Mouse (Mus musculus) heart, embryonic 16.5 days (tissue): Measurements from ENCODE around the gene Fndc4. TPM values are rescaled to one million over a fixed set of nuclear protein-coding genes. Genes with fewer than 3 reads are reported as not detected.
A peak's percentile ranks its signal among the peaks of the same experiment; 100 is the strongest.

Source experiments
- ATAC-seq: fragments of 200-750 bp; cut with Nextera tagmentation; replicated peaks from 2 replicates; pipeline ENCODE4 v1.8.0; 2017; ENCODE audit warnings: moderate number of reproducible peaks; ENCODE audit not compliant: insufficient read depth, low FRiP score; ENCODE audit errors: extremely low read depth
- H3K27ac ChIP-seq: fragments of 300-500 bp; sonication (generic); 2 replicates; pipeline ENCODE4 v1.5.1; 2014; ENCODE audit warnings: mild to moderate bottlenecking, low read length, control low read depth, moderate library complexity
- H3K27me3 ChIP-seq: fragments of 300-500 bp; sonication (generic); 2 replicates; pipeline ENCODE4 v1.6.1; 2014; ENCODE audit warnings: low read length, mixed read lengths; ENCODE audit not compliant: control insufficient read depth, insufficient read depth
- H3K36me3 ChIP-seq: fragments of 300-500 bp; sonication (generic); 2 replicates; pipeline ENCODE4 v1.6.1; 2014; ENCODE audit not compliant: control insufficient read depth, insufficient read depth
- H3K4me1 ChIP-seq: fragments of 300-500 bp; sonication (generic); 2 replicates; pipeline ENCODE4 v1.6.1; 2014; ENCODE audit warnings: low read length, mixed read lengths; ENCODE audit not compliant: control insufficient read depth, insufficient read depth
- H3K4me2 ChIP-seq: fragments of 300-500 bp; sonication (generic); 2 replicates; pipeline ENCODE4 v1.6.1; 2014; ENCODE audit warnings: low read depth, mild to moderate bottlenecking, control low read depth, low read length
- H3K4me3 ChIP-seq: fragments of 300-500 bp; sonication (generic); 2 replicates; pipeline ENCODE4 v1.5.1; 2014; ENCODE audit warnings: mild to moderate bottlenecking, control low read depth, low read length
- H3K9ac ChIP-seq: fragments of 300-500 bp; sonication (generic); 2 replicates; pipeline ENCODE4 v1.6.1; 2014; ENCODE audit warnings: low read length, control low read depth
- H3K9me3 ChIP-seq: fragments of 300-500 bp; sonication (generic); replicated peaks from 2 replicates; pipeline ENCODE4 v1.6.1; 2016; ENCODE audit warnings: low read length; ENCODE audit not compliant: control insufficient read depth
- WGBS: fragments of 180-500 bp; shearing (Covaris S2); extraction: QIAGEN DNeasy Blood & Tissue Kit; methylation state at CpG from one replicate; pipeline ENCODE4 v1.1.7; 2014; 5-methylcytosine and 5-hydroxymethylcytosine counted together
- polyA plus RNA-seq: library from polyadenylated mRNA; unstranded; fragments of >200 nt; fragmentation: Nextera tagmentation; extraction: Ambion mirVana; gene quantifications from 2 replicates; pipeline ENCODE4 v1.2.1, GENCODE M21; 2015

Fndc4 gene
- polyA plus RNA-seq = 15.7 and 16.9 TPM in 2 replicates

DNA sequence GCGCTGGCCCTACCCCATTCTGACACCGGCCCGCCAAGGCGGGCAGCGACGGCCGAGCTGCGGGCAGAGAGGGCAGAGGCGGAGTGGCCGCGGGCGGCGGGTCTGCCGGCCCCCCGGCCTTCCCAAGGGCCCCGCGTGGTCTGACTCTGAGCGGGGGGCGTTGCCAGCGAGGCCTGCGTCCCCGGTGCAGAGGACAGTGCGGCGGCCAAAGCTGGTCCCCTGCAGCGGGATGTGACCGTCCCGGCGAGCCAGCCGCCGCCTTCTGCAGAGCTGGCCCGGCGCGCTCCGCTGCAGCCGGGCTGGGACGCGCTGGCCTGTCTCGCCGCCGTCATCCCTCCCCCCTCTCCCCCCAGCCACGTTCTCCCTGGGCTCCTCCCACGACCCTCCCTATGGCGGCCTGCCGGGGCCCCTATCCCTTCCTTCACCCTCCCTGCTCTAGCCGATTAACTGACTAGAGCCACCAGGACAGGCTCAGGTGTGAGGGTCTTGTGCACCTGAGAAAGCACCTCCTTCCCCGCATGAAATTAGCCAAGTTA lies at the start of gene Fndc4:
Fndc4 (minus strand) TSS at position 475 of the 536 bp plus-strand sequence.
- WGBS = 0% methylated on average over 46 of the region's 46 CpGs
- no peak within 1 kb of the TSS for H3K27ac ChIP-seq
- H3K27me3 ChIP-seq = no peaks in the 10 kb centered on the region
- H3K9ac ChIP-seq = peak within 1 kb of the TSS; percentile 89
- H3K9me3 ChIP-seq = no peaks in the 10 kb centered on the region
- ATAC-seq = peak; percentile 46
- peak within 1 kb of the TSS; percentile 69 for H3K4me3 ChIP-seq
- no peaks in the 10 kb centered on the region for H3K36me3 ChIP-seq
- H3K4me1 ChIP-seq = peaks cover 6% of the 10 kb centered on the region
- peak within 1 kb of the TSS; percentile 96 for H3K4me2 ChIP-seq

DNA sequence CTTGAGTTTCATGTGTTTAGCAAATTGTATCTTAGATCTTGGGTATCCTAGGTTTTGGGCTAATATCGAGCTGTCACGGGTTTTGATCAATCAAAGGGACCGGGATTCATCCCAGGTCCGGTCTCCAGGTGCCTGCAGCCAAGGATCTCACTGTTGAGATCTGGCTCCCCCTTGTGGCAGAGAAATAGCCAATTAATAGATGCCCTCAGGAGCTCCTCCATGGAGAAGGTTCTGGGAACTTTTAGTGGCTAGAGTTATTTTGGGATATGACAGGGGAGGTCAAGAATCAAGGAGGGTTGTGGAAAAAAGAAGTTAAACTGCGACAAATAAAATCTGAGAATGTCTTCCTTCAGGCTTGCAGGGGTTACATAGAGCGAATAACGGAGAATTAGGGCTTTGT lies 32.4 kb upstream of the Fndc4 start:
- Histone ChIP-seq H3K27me3 (no peaks in the 10 kb centered on the region), H3K9me3 (peaks cover 2% of the 10 kb centered on the region; the same call in 1 of the 2 replicates), H3K4me3 (no peak overlapping the region), H3K36me3 (no peaks in the 10 kb centered on the region), H3K4me1 (no peaks in the 10 kb centered on the region), H3K9ac (no peak overlapping the region), H3K27ac (no peak overlapping the region), H3K4me2 (no peak overlapping the region)
- ATAC-seq = no peak
- 23% methylated on average over 7 of the region's 7 CpGs for WGBS

DNA sequence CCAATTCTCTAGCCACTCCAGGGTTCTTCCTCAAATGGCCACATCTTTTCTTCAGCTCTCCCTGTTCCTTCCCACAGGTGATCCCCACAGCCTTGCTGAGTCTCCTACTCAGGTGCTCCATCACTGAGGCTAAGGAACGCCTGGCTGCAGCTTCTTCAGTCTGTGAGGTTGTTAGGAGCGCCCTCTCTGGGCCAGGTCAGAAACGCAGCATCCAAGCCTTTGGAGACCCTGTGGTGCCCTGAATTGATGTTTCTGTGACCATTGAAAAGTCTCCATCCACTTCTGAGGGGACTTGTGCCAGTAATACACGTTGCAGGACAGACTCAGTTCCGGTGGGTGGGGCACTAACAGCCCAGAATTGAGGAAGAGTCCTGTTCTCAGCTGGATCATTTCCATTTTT lies 31.0 kb upstream of the Fndc4 start:
- ATAC-seq = no peak

DNA sequence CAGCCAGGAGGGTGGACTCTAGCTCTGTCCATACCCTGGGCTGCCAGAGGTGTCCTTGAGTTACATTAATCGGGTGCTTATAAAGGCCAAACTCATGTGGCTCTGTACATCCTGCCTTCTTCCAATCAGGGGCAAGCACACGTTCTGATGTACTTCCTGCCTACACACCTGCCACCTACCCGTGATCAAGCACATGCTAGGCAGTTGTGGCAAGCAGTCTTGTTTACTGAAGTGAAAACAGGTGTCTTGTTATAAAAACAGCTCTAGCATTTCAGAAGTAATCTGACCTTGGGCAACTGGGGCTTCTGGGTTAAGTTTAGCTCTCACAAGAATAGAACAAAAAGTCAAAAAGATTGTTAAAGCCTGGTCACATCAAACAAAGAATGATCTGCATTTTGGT lies 28.2 kb upstream of the Fndc4 start:
- Histone ChIP-seq H3K36me3 (no peaks in the 10 kb centered on the region), H3K9ac (no peak overlapping the region), H3K4me1 (no peaks in the 10 kb centered on the region), H3K4me3 (no peak overlapping the region), H3K4me2 (no peak overlapping the region), H3K27me3 (no peaks in the 10 kb centered on the region), H3K27ac (no peak overlapping the region), H3K9me3 (0 out of 2 replicates have a peak, but pooled peaks cover 3% of the 10 kb centered on the region)
- no peak for ATAC-seq
- WGBS = 54% methylated on average over 3 of the region's 3 CpGs

More for the DNA sequence above, 31.0 kb upstream of the Fndc4 start:
- Histone ChIP-seq H3K4me3 (no peak overlapping the region), H3K36me3 (no peaks in the 10 kb centered on the region), H3K9me3 (no peaks in the 10 kb centered on the region), H3K27me3 (no peaks in the 10 kb centered on the region), H3K9ac (no peak overlapping the region), H3K27ac (no peak overlapping the region), H3K4me2 (no peak overlapping the region), H3K4me1 (no peaks in the 10 kb centered on the region)
- WGBS = 13% methylated on average over 5 of the region's 5 CpGs

DNA sequence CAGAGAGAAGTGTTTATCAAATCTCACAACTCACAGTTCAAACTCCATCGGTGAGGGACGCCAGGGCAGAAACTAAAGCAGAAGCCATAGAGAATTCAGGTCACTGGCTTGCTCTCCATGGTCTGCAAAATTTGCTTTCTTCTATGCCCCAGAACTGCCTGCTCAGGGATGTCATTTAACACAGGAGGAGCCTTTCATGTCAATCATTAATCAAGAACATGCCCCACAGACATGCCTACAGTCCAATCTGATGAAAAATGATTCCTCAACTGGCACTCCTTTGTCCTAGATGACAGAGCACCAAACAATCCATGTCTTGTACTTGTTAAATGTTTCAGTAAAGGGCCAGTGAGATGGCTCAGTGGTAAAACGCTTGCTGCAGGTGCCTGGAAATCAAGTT lies 26.9 kb upstream of the Fndc4 start:
- WGBS = 77% methylated on average over 3 of the region's 3 CpGs
- ATAC-seq = no peak

DNA sequence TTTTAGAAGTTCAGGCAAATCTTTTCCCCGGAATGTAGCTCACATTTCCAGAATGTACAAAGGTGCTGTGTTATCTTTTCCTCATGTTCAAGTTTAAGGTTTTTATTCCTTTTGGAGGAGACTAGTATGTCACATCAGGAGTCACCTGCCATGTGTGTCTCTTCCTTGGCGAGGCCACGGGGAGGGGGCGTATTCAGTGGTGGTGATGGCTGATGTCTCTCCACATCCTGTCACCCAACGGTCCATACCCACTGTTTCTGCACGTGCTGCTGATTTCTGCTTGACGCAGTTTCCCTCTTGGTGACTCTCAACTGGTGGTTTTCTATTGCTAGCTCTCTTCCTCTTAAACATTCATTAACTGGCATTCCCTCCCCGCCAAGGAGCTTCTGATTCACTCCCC lies 16.9 kb upstream of the Fndc4 start:
- no peaks in the 10 kb centered on the region for H3K9me3 ChIP-seq
- no peak overlapping the region for H3K9ac ChIP-seq
- no peaks in the 10 kb centered on the region for H3K4me1 ChIP-seq
- no peak overlapping the region for H3K4me3 ChIP-seq
- H3K4me2 ChIP-seq = no peak overlapping the region
- ATAC-seq = no peak
- 67% methylated on average over 8 of the region's 8 CpGs for WGBS
- no peaks in the 10 kb centered on the region for H3K27me3 ChIP-seq
- no peak overlapping the region for H3K27ac ChIP-seq
- H3K36me3 ChIP-seq = no peaks in the 10 kb centered on the region

More for the DNA sequence above, 26.9 kb upstream of the Fndc4 start:
- Histone ChIP-seq H3K27me3 (no peaks in the 10 kb centered on the region), H3K9ac (no peak overlapping the region), H3K4me1 (no peaks in the 10 kb centered on the region), H3K4me2 (no peak overlapping the region), H3K27ac (no peak overlapping the region), H3K4me3 (no peak overlapping the region), H3K36me3 (no peaks in the 10 kb centered on the region), H3K9me3 (0 out of 2 replicates have a peak, but pooled peaks cover 3% of the 10 kb centered on the region)

DNA sequence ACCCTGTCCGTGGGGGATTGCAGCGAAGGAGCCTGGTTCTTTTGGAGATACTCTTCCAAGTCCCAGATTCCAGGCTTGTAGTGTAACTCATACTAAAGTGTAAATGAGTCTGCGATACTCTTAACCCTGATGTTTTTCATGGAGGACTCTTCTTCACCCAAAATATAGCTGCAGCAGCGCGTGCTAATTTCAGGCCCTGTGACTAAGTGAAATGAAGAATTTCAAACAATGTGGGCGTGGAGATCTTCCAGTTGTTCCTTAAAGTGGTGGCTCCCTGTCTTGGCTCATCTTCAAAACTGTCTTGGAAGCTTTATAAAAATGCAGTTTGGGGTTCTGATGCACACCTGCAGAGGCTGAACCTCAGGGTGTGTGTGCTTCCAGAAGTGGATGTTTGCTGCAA lies 7.2 kb upstream of the Fndc4 start:
- Histone ChIP-seq H3K27me3 (no peaks in the 10 kb centered on the region), H3K9ac (no peak overlapping the region), H3K4me3 (no peak overlapping the region), H3K4me1 (no peaks in the 10 kb centered on the region), H3K27ac (no peak overlapping the region), H3K36me3 (no peaks in the 10 kb centered on the region), H3K4me2 (no peak overlapping the region), H3K9me3 (0 out of 2 replicates have a peak, but pooled peaks cover 3% of the 10 kb centered on the region)
- 79% methylated on average over 6 of the region's 6 CpGs for WGBS
- no peak for ATAC-seq

DNA sequence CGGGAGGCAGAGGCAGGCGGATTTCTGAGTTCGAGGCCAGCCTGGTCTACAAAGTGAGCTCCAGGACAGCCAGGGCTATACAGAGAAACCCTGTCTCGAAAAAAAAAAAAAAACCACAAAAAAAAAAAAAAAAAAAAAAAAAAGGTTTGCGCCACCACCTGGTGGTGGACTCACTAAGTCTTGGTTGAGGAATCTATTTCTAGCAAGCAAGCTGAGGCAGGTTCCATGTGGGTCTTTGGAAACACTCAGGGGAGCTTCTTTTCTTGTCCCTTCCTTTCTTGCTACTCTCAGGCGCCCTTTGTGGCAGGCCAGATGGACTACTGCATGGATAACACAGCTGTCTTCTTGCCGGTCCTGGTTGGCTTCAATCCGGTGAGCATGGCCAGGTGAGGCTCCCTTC lies 6.0 kb upstream of the Fndc4 start:
- 62% methylated on average over 7 of the region's 8 CpGs for WGBS
- no peaks in the 10 kb centered on the region for H3K27me3 ChIP-seq
- H3K4me2 ChIP-seq = no peak overlapping the region
- H3K9me3 ChIP-seq = 0 out of 2 replicates have a peak, but pooled peaks cover 3% of the 10 kb centered on the region
- ATAC-seq = no peak
- no peaks in the 10 kb centered on the region for H3K4me1 ChIP-seq
- H3K27ac ChIP-seq = no peak overlapping the region
- no peak overlapping the region for H3K9ac ChIP-seq
- no peaks in the 10 kb centered on the region for H3K36me3 ChIP-seq
- H3K4me3 ChIP-seq = no peak overlapping the region

DNA sequence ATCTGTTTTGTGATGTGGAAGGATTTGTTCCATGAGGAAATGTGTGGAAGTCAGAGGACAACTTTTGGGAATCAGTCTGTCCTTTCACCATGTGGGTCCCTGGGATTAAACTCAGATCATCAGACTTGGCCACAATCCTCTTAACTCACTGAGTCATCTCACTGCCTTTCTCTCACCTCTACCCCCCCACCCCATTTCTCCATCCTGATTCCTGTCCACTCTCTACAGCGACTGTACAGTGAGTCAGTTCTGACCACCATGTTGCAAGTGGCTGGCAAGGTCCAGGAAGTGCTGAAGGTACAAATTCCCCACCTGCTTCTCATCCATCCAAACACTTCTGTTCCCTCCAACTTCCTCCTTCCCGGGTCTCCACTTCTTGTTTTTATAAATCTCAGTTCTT lies 2.6 kb upstream of the Fndc4 start:
- no peak for ATAC-seq
- no peaks in the 10 kb centered on the region for H3K36me3 ChIP-seq
- no peak overlapping the region for H3K9ac ChIP-seq
- no peaks in the 10 kb centered on the region for H3K27me3 ChIP-seq
- H3K4me3 ChIP-seq = no peak overlapping the region
- peaks cover 4% of the 10 kb centered on the region; the same call in 1 of the 2 replicates for H3K4me1 ChIP-seq
- no peak overlapping the region for H3K4me2 ChIP-seq
- WGBS = 33% methylated on average over 2 of the region's 2 CpGs
- H3K9me3 ChIP-seq = no peaks in the 10 kb centered on the region
- no peak overlapping the region for H3K27ac ChIP-seq
